Mouse (Mus musculus) right cerebral cortex, postnatal 14 days (tissue): ENCODE results near the gene Agap1.

ENCODE experiments used
- DNase-seq: peaks from one replicate; pipeline ENCODE4 v3.0.0; 2022

Gene Agap1

DNA sequence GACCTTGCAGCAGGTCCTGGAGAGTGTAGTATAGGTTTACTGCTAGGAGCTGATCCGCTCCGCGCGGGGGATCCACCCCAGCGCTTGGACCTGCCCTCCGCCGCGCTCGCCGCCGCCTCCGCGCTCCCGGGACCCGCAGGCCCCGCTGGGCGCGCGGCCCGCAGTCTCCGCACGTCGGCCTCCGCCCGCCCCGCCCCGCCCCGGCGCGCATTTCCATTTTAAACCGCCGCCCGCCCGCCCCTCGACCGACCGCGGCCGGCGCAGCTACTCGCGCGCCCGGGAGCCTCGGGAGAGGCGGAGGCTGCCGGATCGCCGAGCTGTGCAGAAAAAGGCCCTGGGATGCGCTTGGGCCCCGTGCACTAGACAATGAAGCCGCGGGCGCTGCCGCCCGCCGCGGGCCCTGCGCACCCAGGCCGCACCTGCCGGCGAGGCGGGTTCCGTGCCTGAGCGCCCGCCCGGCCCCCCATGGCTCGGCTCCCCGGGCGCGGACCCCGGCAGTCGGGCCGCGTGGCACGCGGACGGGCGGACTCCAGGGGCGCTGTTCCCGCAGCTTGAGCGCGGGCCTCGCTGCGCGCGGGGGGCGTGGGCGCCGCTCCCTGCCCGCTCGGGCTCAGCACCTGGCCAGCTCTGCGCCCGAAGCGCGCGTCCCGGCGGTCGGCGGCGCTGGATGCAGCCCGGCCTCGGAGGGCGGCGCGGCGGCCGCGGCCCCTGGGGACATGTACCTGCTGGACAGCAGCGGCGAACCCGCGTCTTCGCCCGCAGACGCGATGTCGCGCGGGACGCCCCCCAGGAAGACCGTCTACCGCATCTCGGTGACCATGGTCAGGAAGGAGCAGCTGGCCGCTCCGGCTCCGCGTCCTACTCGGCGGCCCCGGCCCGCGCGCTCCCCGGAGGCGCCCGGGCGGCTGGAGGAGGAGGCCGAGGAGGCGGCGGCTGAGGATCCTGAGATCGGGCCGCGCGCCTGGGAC is 125.7 kb downstream of the Agap1 start:
- peak; percentile 81 for DNase-seq

- peak; percentile 32 for DNase-seq
These were observed 126.6 kb downstream of the Agap1 start for GRCm38 (mm10) chr1:89580999-89581765.

DNA sequence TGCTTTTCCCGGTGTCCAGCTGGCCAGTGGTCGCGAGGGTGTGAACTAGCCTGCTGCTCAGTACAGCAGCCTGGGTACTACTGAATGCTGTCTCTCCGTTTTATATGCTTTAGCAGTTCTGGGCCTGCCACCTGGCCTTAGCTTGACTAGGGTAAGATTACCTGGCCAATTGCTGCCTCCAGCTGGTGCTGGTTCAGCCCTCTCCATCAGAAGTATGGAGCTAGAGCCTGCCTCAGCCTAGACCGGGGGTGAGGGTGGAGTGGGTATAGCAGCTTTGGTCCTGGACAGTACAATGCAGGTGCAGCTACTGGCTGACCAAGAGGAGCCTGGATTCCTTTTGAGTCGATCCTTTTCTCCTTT is 127.1 kb downstream of the Agap1 start:
- DNase-seq, result no peak

DNA sequence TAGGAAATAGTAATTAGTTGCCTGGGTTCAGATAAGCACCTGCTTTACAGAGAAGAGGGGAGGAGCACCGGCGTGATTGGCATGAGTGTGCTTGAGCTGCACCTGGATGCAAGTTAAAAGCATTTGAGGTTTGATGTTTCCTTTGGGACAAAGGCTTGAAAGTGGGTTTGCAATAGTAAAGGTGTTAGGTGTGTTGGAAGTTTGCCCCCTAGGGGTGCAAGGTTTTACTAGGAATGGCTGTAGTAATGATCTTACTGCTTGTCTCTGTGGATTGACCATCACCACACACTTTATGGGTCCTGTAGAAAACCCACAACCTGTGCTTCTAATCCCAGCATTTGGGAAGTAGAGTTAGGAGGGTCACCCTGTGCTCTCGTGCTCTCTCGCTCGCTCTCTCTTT is 128.8 kb downstream of the Agap1 start:
- no peak for DNase-seq

DNA sequence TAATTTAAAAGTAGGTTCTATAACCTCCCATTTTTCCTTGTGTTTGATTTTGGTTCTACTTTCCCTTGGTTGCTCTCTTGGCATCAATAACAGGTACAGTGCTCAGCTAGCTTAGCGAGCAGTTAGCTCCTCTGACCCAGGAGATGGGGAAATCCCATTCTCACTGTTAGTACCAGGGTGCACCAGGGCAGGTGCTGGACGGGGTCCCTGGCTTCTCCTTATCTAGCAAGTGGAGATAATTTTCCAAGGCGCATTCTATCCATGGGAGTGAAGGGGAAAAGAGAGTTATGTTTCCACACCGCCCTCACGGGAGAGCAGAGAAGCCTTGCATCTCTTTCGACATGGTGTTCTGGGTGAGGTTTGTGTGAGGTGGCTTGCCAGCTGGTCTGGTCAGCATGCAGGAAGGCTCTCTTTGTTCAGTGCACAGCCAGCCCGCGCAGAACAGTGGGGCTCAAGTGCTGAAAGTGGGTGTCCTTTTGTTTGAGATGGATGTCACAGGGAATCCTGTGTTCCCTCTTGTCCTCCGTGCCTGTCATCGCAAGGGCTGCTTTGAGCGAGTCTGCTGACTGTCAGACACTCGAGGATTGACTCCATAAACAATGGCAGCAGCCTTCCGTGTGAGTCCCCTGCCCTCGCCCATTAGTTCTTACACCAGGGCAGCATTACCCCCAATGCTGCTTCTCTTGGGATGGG is 132.5 kb downstream of the Agap1 start:
- DNase-seq, result no peak

- no peak for DNase-seq
These were observed 133.5 kb downstream of the Agap1 start for GRCm38 (mm10) chr1:89588154-89588553.

GRCm38 (mm10) chr1:89590994-89591393 is 136.4 kb downstream of the Agap1 start:
- no peak for DNase-seq

GRCm38 (mm10) chr1:89593219-89593618 is 138.6 kb downstream of the Agap1 start:
- no peak for DNase-seq

DNA sequence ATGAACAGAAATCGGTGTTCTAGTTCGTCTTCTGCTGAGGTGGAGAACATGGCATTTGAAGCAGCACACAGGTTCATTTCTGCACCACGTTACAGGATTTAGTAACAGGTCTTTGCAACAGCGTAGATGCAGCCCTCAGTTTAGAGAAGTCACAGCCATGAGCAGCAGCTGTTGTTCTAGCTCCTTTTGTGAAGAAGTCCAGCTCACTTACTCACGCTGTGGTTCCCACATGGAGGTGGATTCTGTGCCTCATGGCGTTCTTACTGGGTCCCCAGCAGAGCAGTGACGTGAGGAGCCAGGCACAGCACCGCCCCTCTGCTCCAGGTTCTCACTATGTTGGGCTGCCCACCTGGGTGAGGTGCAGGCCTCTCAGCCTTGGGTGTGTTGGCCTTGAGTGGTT is 140.4 kb downstream of the Agap1 start:
- DNase-seq, result no peak

GRCm38 (mm10) chr1:89595421-89595820 is 140.8 kb downstream of the Agap1 start:
- DNase-seq, result no peak

DNA sequence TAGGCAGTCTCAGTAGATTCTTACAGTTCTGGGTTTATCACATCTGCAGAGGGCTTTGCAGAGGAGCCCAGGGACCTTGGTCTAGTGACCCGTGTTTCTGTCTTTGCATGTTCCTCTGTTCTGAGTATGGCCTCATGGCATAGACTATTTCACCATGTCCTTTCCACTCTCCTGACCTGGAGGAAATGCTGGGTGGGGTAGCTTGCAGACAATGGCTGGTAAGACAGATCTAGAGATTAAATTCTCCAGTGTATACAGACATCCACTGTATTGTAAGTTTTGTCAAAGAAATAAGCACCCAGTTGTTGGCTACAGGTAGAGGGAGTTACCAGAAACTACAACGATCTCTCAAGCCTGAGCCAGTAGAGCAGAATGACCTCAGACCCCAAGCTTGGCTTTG is 141.6 kb downstream of the Agap1 start:
- DNase-seq, result no peak

DNA sequence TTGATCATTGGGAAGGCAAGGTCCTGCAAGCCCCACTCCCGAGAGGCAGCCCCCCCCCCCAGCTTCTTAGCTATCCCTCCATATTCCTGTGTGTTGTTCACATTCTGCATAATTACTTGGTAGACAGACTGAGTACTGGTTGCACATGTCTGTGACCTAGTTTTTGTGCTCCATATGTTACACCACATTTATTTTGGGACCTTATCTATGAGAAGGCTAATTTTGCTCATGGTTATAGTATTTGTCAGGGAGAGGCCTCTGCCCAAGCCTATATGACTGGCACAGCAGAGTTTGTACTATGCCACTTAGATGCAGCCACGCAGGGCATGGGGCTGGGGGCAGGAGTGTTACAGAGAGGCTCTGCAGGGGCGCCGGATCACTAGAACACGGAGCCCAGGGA is 144.3 kb downstream of the Agap1 start:
- no peak for DNase-seq

GRCm38 (mm10) chr1:89599983-89600741 is 145.6 kb downstream of the Agap1 start:
- no peak for DNase-seq

GRCm38 (mm10) chr1:89601349-89601748 is 146.7 kb downstream of the Agap1 start:
- DNase-seq, result no peak

DNA sequence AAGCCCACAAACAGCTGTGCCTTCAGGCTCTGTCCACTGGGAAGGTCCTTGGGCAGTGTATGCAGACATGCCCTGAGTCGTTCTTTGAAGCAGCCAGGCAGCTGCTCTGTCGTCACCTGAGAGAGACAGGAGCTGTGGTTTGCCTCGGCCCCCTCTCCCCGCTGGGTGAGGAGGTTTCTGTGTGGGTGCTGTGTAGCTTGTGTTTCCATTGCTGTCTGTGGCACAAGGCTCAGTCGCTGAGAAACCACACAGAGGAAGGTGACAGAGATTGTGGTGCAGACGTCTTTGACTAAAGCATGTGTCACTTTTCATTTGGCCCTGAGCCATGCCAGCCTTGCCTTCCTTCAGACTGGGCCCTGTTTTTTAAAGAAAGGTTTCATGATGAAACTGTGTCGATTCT is 148.3 kb downstream of the Agap1 start:
- peak; percentile 55 for DNase-seq

DNA sequence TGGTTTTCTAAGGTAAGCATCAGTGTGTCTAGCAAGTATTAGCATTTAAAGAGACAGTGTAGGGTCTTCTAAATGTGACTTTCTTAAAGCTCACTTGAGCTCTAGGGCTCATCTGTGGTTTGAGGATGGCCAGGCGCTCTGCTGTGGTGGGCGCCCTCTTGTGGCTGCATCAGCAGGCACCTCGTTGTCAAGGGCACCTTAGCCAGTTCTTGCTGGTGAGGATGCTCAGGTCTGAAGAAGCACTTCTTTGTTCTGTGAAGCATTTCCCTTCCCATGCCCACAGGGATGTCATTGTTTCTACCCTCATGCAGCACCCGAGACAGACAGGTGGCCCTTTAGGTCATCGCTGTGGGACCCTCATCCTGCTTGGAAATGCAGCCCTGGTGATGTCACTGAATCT is 152.0 kb downstream of the Agap1 start:
- peak; percentile 82 for DNase-seq

GRCm38 (mm10) chr1:89608766-89609165 is 154.2 kb downstream of the Agap1 start:
- DNase-seq, result no peak

DNA sequence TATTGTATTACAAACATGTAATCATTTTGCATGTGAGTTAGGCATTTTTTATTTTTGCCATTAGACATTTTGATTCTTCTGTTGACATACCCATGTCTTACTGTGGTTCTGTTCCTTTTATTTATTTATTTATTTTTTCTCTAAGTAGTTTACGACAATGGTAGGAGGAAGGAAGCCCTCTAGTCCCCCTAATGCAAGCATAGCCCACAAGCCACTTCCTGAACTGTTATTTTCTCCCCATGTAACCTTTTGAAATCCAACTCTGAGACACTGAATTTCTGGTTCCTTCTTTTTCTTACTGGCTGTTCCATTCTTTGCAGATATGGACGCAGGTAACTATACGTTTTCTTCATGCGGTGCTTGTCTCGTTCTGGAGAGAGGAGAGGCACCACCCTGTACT is 155.4 kb downstream of the Agap1 start:
- DNase-seq, result no peak

DNA sequence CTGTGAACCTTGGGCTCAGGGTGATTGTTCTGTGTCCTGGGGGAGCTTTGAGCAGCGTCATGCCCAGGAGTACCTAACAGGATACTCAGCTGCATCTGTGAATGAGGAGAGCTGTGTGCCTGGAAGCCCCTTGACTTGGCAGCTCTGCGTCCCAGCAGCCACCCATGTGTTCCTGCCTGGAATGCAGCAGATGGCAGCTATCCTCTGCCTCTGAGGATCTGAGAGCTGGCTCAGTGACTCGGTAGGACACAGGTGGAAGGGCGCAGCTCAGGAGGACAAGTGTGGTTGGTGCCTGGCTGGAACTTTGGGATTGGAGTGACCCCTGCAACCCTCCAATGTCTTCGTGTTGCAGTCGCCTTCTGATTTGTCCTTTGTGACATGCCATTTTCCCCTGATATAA is 156.9 kb downstream of the Agap1 start:
- no peak for DNase-seq

DNA sequence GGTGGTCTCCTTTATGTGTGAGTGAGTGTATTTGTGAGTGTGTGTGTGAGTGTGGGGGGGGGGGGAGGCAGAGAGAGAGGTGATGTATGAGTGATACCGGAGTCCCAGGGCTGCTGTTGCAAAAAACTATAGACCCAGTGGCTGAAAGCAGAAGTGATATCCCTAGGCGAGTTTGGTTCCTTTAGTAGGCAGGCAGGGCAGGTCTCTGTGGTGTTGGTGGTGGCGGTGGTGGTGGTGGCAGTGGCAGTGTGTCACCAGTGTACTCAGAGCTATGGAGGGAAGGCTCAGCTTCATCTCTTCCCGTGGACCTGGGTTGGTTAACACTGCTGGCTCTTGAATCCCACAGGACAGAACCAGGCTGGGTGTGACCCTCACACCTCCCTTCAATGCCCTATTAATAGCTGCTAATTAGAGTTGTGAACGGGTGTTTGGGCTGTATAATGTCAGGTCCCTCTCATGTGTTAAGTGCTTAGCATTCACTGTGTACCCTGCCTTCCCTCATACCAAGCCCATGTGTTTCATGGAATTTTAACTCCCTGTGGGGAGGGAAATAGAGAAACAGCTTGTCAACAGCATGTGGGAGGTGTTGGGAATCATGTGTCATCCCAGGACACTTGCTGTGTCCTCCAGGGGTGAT is 158.7 kb downstream of the Agap1 start:
- no peak for DNase-seq

- DNase-seq, result no peak
These were observed 161.9 kb downstream of the Agap1 start for GRCm38 (mm10) chr1:89616556-89616955.

DNA sequence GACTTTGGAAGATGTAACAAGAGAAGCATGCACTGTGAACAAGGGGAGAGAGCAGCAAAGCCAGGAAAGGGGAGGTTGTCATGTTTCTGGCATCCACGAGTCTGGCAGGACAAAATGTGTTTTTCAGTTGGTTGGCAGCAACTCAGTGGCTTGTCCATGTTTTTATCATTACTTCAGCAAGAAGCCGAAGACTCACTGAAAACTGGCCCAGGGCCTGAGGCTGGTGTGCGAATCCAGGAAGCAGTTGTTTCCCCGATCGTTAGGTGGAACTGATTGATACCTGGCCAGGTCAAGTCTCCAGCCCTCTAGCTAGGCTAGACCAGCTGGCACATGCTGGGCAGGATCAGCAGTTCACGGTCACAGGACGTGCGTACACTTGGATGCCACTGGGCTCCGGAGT is 162.7 kb downstream of the Agap1 start:
- no peak for DNase-seq
